Mouse (Mus musculus) heart, embryonic 16.5 days (tissue): ENCODE data around the gene Gm21969. TPM values are rescaled to one million over a fixed set of nuclear protein-coding genes. Genes with fewer than 3 reads are reported as not detected.
A peak's percentile ranks its signal among the peaks of the same experiment; 100 is the strongest.

ENCODE experiments used
- ATAC-seq: fragments of 200-750 bp; cut with Nextera tagmentation; replicated peaks from 2 replicates; pipeline ENCODE4 v1.8.0; 2017; ENCODE audit warnings: moderate number of reproducible peaks; ENCODE audit not compliant: insufficient read depth, low FRiP score; ENCODE audit errors: extremely low read depth
- H3K27ac ChIP-seq: fragments of 300-500 bp; sonication (generic); 2 replicates; pipeline ENCODE4 v1.5.1; 2014; ENCODE audit warnings: mild to moderate bottlenecking, low read length, control low read depth, moderate library complexity
- H3K27me3 ChIP-seq: fragments of 300-500 bp; sonication (generic); 2 replicates; pipeline ENCODE4 v1.6.1; 2014; ENCODE audit warnings: low read length, mixed read lengths; ENCODE audit not compliant: control insufficient read depth, insufficient read depth
- H3K36me3 ChIP-seq: fragments of 300-500 bp; sonication (generic); 2 replicates; pipeline ENCODE4 v1.6.1; 2014; ENCODE audit not compliant: control insufficient read depth, insufficient read depth
- H3K4me1 ChIP-seq: fragments of 300-500 bp; sonication (generic); 2 replicates; pipeline ENCODE4 v1.6.1; 2014; ENCODE audit warnings: low read length, mixed read lengths; ENCODE audit not compliant: control insufficient read depth, insufficient read depth
- H3K4me2 ChIP-seq: fragments of 300-500 bp; sonication (generic); 2 replicates; pipeline ENCODE4 v1.6.1; 2014; ENCODE audit warnings: low read depth, mild to moderate bottlenecking, control low read depth, low read length
- H3K4me3 ChIP-seq: fragments of 300-500 bp; sonication (generic); 2 replicates; pipeline ENCODE4 v1.5.1; 2014; ENCODE audit warnings: mild to moderate bottlenecking, control low read depth, low read length
- H3K9ac ChIP-seq: fragments of 300-500 bp; sonication (generic); 2 replicates; pipeline ENCODE4 v1.6.1; 2014; ENCODE audit warnings: low read length, control low read depth
- H3K9me3 ChIP-seq: fragments of 300-500 bp; sonication (generic); replicated peaks from 2 replicates; pipeline ENCODE4 v1.6.1; 2016; ENCODE audit warnings: low read length; ENCODE audit not compliant: control insufficient read depth
- WGBS: fragments of 180-500 bp; shearing (Covaris S2); extraction: QIAGEN DNeasy Blood & Tissue Kit; methylation state at CpG from one replicate; pipeline ENCODE4 v1.1.7; 2014; 5-methylcytosine and 5-hydroxymethylcytosine counted together
- polyA plus RNA-seq: library from polyadenylated mRNA; unstranded; fragments of >200 nt; fragmentation: Nextera tagmentation; extraction: Ambion mirVana; gene quantifications from 2 replicates; pipeline ENCODE4 v1.2.1, GENCODE M21; 2015

The Gm21969 gene
- polyA plus RNA-seq, 1 experiment from 2014 or later: not detected

- no peak overlapping the region for H3K4me2 ChIP-seq
- 71% methylated on average over 6 of the region's 6 CpGs for WGBS
- ATAC-seq: no peak
- H3K4me3 ChIP-seq: no peak overlapping the region
- H3K27ac ChIP-seq: no peak overlapping the region
- H3K4me1 ChIP-seq: peaks cover 33% of the 10 kb centered on the region
- no peaks in the 10 kb centered on the region for H3K36me3 ChIP-seq
- H3K9me3 ChIP-seq: no peaks in the 10 kb centered on the region
- no peak overlapping the region for H3K9ac ChIP-seq
- H3K27me3 ChIP-seq: no peaks in the 10 kb centered on the region
These were observed 9.6 kb upstream of the Gm21969 start for GRCm38 (mm10) chr4:139593383-139593782.

- no peak overlapping the region for H3K4me2 ChIP-seq
- WGBS: 58% methylated on average over 3 of the region's 3 CpGs
- H3K9ac ChIP-seq: no peak overlapping the region
- H3K27ac ChIP-seq: 0 out of 2 replicates have a peak overlapping the region, but pooled peaks have one; percentile 23
- no peak overlapping the region for H3K4me3 ChIP-seq
- no peaks in the 10 kb centered on the region for H3K36me3 ChIP-seq
- no peaks in the 10 kb centered on the region for H3K9me3 ChIP-seq
- no peaks in the 10 kb centered on the region for H3K27me3 ChIP-seq
- ATAC-seq: no peak
- H3K4me1 ChIP-seq: peaks cover 38% of the 10 kb centered on the region
These were observed 8.9 kb upstream of the Gm21969 start for GRCm38 (mm10) chr4:139594062-139594461.

- H3K9me3 ChIP-seq: no peaks in the 10 kb centered on the region
- no peak overlapping the region for H3K4me3 ChIP-seq
- no peak overlapping the region for H3K4me2 ChIP-seq
- H3K27ac ChIP-seq: no peak overlapping the region
- H3K36me3 ChIP-seq: no peaks in the 10 kb centered on the region
- H3K4me1 ChIP-seq: peaks cover 53% of the 10 kb centered on the region
- no peak for ATAC-seq
- 50% methylated on average over 9 of the region's 9 CpGs for WGBS
- 0 out of 2 replicates have a peak overlapping the region, but pooled peaks have one; percentile 4 for H3K9ac ChIP-seq
- H3K27me3 ChIP-seq: no peaks in the 10 kb centered on the region
These were observed 6.3 kb upstream of the Gm21969 start for GRCm38 (mm10) chr4:139596715-139597114.

GRCm38 (mm10) chr4:139597286-139598284, 5.4 kb upstream of the Gm21969 start:
- H3K4me3 ChIP-seq: peak overlapping the region; percentile 44; the same call in 1 of the 2 replicates
- H3K4me1 ChIP-seq: peaks cover 59% of the 10 kb centered on the region
- ATAC-seq: no peak
- H3K27me3 ChIP-seq: no peaks in the 10 kb centered on the region
- H3K36me3 ChIP-seq: no peaks in the 10 kb centered on the region
- H3K27ac ChIP-seq: peak overlapping the region; percentile 92
- 40% methylated on average over 20 of the region's 20 CpGs for WGBS
- peak overlapping the region; percentile 73 for H3K4me2 ChIP-seq
- no peaks in the 10 kb centered on the region for H3K9me3 ChIP-seq
- peak overlapping the region; percentile 66 for H3K9ac ChIP-seq

- H3K27ac ChIP-seq: peak overlapping the region; percentile 92
- H3K36me3 ChIP-seq: no peaks in the 10 kb centered on the region
- peak overlapping the region; percentile 66 for H3K9ac ChIP-seq
- peak; percentile 5; the same call in 1 of the 2 replicates for ATAC-seq
- peak overlapping the region; percentile 44 for H3K4me3 ChIP-seq
- H3K27me3 ChIP-seq: no peaks in the 10 kb centered on the region
- WGBS: 12% methylated on average over 13 of the region's 13 CpGs
- peaks cover 66% of the 10 kb centered on the region for H3K4me1 ChIP-seq
- H3K9me3 ChIP-seq: no peaks in the 10 kb centered on the region
- H3K4me2 ChIP-seq: peak overlapping the region; percentile 73
These were observed 4.6 kb upstream of the Gm21969 start for GRCm38 (mm10) chr4:139598356-139598755.

- Histone ChIP-seq H3K27ac (peak overlapping the region; percentile 92), H3K9ac (peak overlapping the region; percentile 66), H3K27me3 (no peaks in the 10 kb centered on the region), H3K4me2 (peak overlapping the region; percentile 73), H3K36me3 (no peaks in the 10 kb centered on the region), H3K9me3 (no peaks in the 10 kb centered on the region), H3K4me3 (peak overlapping the region; percentile 44), H3K4me1 (peaks cover 66% of the 10 kb centered on the region)
- under 1% methylated on average over 12 of the region's 12 CpGs for WGBS
- ATAC-seq: peak; percentile 79
These were observed 4.0 kb upstream of the Gm21969 start for GRCm38 (mm10) chr4:139598950-139599518.

GRCm38 (mm10) chr4:139601519-139602356, 1.2 kb upstream of the Gm21969 start:
- Histone ChIP-seq H3K36me3 (0 out of 2 replicates have a peak, but pooled peaks cover 4% of the 10 kb centered on the region), H3K27me3 (no peaks in the 10 kb centered on the region), H3K9ac (peak overlapping the region; percentile 34), H3K4me1 (peaks cover 56% of the 10 kb centered on the region), H3K4me3 (no peak overlapping the region), H3K9me3 (no peaks in the 10 kb centered on the region), H3K4me2 (no peak overlapping the region), H3K27ac (peak overlapping the region; percentile 84)
- no peak for ATAC-seq
- WGBS: 35% methylated on average over 7 of the region's 7 CpGs

GRCm38 (mm10) chr4:139605216-139605615, 2.2 kb downstream of the Gm21969 start:
- Histone ChIP-seq H3K27ac (no peak overlapping the region), H3K4me3 (no peak overlapping the region)
- WGBS: 83% methylated on average over 11 of the region's 11 CpGs

More at GRCm38 (mm10) chr4:139605216-139605615, 2.2 kb downstream of the Gm21969 start:
- no peaks in the 10 kb centered on the region for H3K9me3 ChIP-seq
- H3K36me3 ChIP-seq: peaks cover 6% of the 10 kb centered on the region; the same call in 1 of the 2 replicates
- ATAC-seq: no peak
- peaks cover 23% of the 10 kb centered on the region for H3K4me1 ChIP-seq
- H3K4me2 ChIP-seq: no peak overlapping the region
- no peaks in the 10 kb centered on the region for H3K27me3 ChIP-seq
- no peak overlapping the region for H3K9ac ChIP-seq
